Mouse (Mus musculus): ENCODE measurements around the gene Mnx1.

DNA sequence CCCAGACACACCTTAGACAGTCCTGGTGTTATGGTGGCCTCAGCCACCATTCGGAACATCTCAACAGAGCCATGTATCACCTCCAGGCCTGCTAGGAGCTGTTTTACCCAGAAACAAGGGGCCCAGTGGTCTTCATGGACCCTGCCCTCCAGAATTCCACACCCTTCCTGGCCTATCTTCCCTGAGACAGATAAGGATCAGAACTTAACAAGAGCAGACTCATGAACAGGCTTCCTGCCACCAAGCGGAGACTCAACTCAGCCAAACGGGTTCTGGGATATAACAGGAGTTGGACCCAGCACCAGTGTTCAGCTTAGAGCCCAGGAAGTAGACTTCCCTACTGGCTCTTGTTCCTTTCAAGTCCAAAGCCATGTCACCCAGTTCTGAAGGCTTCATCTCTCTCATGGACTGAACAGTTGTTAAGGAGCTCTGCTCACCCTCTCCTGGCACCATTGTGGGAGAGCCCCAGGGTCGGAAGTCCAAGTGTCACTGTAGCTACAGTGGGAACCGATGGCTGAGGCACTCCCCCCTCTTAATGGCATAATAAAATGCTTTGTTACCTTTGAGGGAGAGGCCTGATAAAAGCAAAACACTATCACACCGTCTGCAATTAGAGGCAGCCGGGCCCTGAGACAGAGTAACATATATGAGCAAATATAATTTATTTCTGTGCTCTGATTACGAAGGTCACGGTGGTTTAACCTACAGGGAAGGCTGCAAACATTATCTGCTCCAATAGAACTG, 15.2 kb downstream of the Mnx1 start:
- TF ChIP-seq CTCF (IDR thresholded peaks at IDR 0.05; ENCODE audit: extremely low read depth, insufficient read depth, insufficient read length, insufficient replicate concordance) (no peak), POLR2A (IDR thresholded peaks at IDR 0.05; ENCODE audit: low read depth, low read length) (no peak)
